Mouse (Mus musculus): ENCODE data around the gene Btd.

DNA sequence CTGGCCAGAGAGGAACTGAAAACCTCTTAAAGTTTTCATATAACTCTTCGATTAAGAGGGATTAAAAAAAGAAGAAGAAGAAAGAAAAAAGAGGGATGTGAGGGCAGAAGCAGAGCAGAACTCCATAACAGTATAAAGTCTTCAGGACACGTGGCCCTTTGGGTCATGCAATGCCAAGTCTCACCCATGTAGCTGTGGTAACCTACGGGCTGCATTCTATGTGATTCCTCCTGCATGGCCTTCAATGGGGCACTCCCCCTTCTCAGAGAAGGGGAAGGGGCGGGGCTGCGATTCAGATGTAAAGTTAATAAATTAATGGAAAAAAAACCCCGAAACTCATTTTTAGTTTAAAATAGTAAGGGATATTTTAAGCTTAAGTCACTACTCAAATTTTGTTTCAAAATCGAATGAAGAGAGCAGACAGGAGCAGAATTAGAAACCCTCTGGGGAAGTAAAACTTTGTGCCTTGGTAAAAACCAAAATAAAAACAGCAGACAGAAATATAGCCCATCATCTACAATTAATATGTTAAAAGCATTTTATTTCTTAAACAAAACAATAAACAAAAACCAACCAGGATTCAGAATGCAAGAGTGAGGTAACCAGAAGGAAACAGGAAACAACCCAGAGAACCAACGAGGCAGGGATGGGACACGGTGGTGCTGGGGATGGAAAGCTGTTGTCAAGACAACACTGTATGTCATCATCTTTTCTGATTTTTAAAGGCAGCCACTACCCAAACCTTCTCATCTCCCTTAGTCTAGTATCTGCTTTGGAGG is 55.6 kb downstream of the Btd start:
- TF ChIP-seq CTCF (IDR thresholded peaks at IDR 0.05; ENCODE audit: control insufficient read depth, insufficient read depth, insufficient read length) = no peak
- no peak for TF ChIP-seq USF1 (IDR thresholded peaks at IDR 0.05; ENCODE audit: low read depth)
- no peak for TF ChIP-seq MAX (IDR thresholded peaks at IDR 0.05)
- TF ChIP-seq FOSL1 (IDR thresholded peaks at IDR 0.05; ENCODE audit: insufficient read depth, low read length, poor library complexity, severe bottlenecking) = no peak
- TF ChIP-seq MYOD1 (IDR thresholded peaks at IDR 0.05; ENCODE audit: control insufficient read depth, insufficient read length, low read depth) = no peak
- no peak for TF ChIP-seq MYOG (IDR thresholded peaks at IDR 0.05; ENCODE audit: control insufficient read depth, extremely low read depth, insufficient read length)

Measured in C2C12 (cell line).